Comparison of ENCODE assay signal across 11 mouse cellular contexts in genomic region chr9:96399425-96399878, GRCm38 (mm10). TPM values are rescaled to one million over a fixed set of nuclear protein-coding genes. Genes with fewer than 3 reads are reported as not detected.
DNase-seq lines count a peak whose midpoint lies in the region; ATAC-seq and TF ChIP-seq lines count a peak whose summit lies in the region.
"Had no signal": no experiment of that assay in that cellular context is flagged by ENCODE, and none has a peak within 500 bp of the region (broad histone marks: within the 10 kb centered on the region; RNA-seq: fewer than 3 reads in every experiment).

No protein-coding gene starts in this region.

- no peak for TF ChIP-seq CTCF in forebrain, postnatal 0 days (IDR thresholded peaks at IDR 0.05; ENCODE audit: low read depth)
- no peak for TF ChIP-seq CTCF in spleen, adult 2 months (IDR thresholded peaks at IDR 0.05; ENCODE audit: extremely low read depth, insufficient read depth, insufficient read length, insufficient replicate concordance)

- no peak for ATAC-seq in forebrain, postnatal 0 days
- no peak for ATAC-seq in liver, embryonic 16.5 days (ENCODE audit: low read depth)

- no peaks in the 10 kb centered on the region for H3K36me3 ChIP-seq in forebrain, embryonic 10.5 days (replicated peaks)
- H3K36me3 ChIP-seq in forebrain, postnatal 0 days (ENCODE audit: insufficient read depth) = no peaks in the 10 kb centered on the region
- H3K36me3 ChIP-seq in spleen, adult 2 months (ENCODE audit: control insufficient read depth, insufficient read depth, low read length) = no peaks in the 10 kb centered on the region
- no peaks in the 10 kb centered on the region for H3K36me3 ChIP-seq in liver, embryonic 16.5 days (ENCODE audit: control insufficient read depth, insufficient read depth)
- H3K36me3 ChIP-seq: embryonic facial prominence, embryonic 13.5 days had no signal

- H3K4me3 ChIP-seq in forebrain, embryonic 10.5 days = no peak overlapping the region
- H3K4me3 ChIP-seq in forebrain, postnatal 0 days (ENCODE audit: low read depth, low read length) = no peak overlapping the region
- no peak overlapping the region for H3K4me3 ChIP-seq in spleen, adult 2 months (ENCODE audit: extremely low read depth, insufficient read depth, insufficient read length)
- no peak overlapping the region for H3K4me3 ChIP-seq in liver, embryonic 16.5 days (ENCODE audit: low read depth, low read length)
- H3K4me3 ChIP-seq: embryonic facial prominence, embryonic 13.5 days; layer of hippocampus, adult 2 months had no signal

- peaks cover 35% of the 10 kb centered on the region for H3K4me1 ChIP-seq in forebrain, embryonic 10.5 days
- no peaks in the 10 kb centered on the region for H3K4me1 ChIP-seq in forebrain, postnatal 0 days (ENCODE audit: insufficient read depth)
- H3K4me1 ChIP-seq in spleen, adult 2 months (ENCODE audit: control insufficient read depth, insufficient read depth, insufficient read length) = peaks cover 4% of the 10 kb centered on the region
- no peaks in the 10 kb centered on the region; the same call in 1 of the 2 replicates for H3K4me1 ChIP-seq in liver, embryonic 16.5 days (ENCODE audit: control insufficient read depth, low read depth, low read length)

- 0 out of 2 replicates have a peak, but pooled peaks cover 7% of the 10 kb centered on the region for H3K27me3 ChIP-seq in forebrain, embryonic 10.5 days (ENCODE audit: poor library complexity, severe bottlenecking)
- H3K27me3 ChIP-seq in forebrain, postnatal 0 days (ENCODE audit: insufficient read depth, low read length) = no peaks in the 10 kb centered on the region
- no peaks in the 10 kb centered on the region for H3K27me3 ChIP-seq in spleen, adult 2 months (ENCODE audit: control insufficient read depth, insufficient read depth, low read length)
- H3K27me3 ChIP-seq in liver, embryonic 16.5 days (ENCODE audit: control insufficient read depth, insufficient read depth, low read depth, low read length) = no peaks in the 10 kb centered on the region

- H3K9me3 ChIP-seq in forebrain, embryonic 10.5 days = no peaks in the 10 kb centered on the region
- no peaks in the 10 kb centered on the region for H3K9me3 ChIP-seq in forebrain, postnatal 0 days (ENCODE audit: low read length)
- no peaks in the 10 kb centered on the region for H3K9me3 ChIP-seq in liver, embryonic 16.5 days (replicated peaks; ENCODE audit: control insufficient read depth, low read length)
- H3K9me3 ChIP-seq: embryonic facial prominence, embryonic 13.5 days had no signal

- H3K27ac ChIP-seq in forebrain, embryonic 10.5 days = peak overlapping the region; percentile 57; the same call in 1 of the 2 replicates
- H3K27ac ChIP-seq in forebrain, postnatal 0 days (ENCODE audit: low read depth, low read length) = no peak overlapping the region
- peak overlapping the region; percentile 69 for H3K27ac ChIP-seq in spleen, adult 2 months (ENCODE audit: insufficient read depth, low read length)
- H3K27ac ChIP-seq in liver, embryonic 16.5 days (ENCODE audit: low read length) = peak overlapping the region; percentile 57
- H3K27ac ChIP-seq: embryonic facial prominence, embryonic 13.5 days; layer of hippocampus, adult 2 months had no signal

- DNase-seq in forebrain, embryonic 10.5 days (ENCODE audit: extremely low spot score, low spot score) = no peak
- DNase-seq in forebrain, postnatal 0 days = no peak
- peak; percentile 15 to 86 for DNase-seq in spleen, adult 2 months (ENCODE audit: low read depth in 1 of 2, low spot score in 2 of 2)
- no peak for DNase-seq in spleen, postnatal 14 days (ENCODE audit: low spot score in 2 of 2)
- DNase-seq in thymus, postnatal 25 days = peak; percentile 62
- DNase-seq in layer of hippocampus, adult 8-10 months (ENCODE audit: low spot score in 2 of 2) = no peak
- no peak for DNase-seq in yolk sac, embryonic 10.5 days (ENCODE audit: low spot score)
- DNase-seq: gastrocnemius, postnatal 25 days had no signal

- TF ChIP-seq POLR2A in spleen, adult 2 months (IDR thresholded peaks at IDR 0.05; ENCODE audit: low read depth, low read length) = no peak

- 75% methylated on average over 6 of the region's 6 CpGs for WGBS in forebrain, embryonic 10.5 days
- 77% methylated on average over 6 of the region's 6 CpGs for WGBS in forebrain, postnatal 0 days
- 13% methylated on average over 6 of the region's 6 CpGs for WGBS in spleen, adult 2 months
- WGBS in liver, embryonic 16.5 days (ENCODE audit: insufficient replicate concordance) = 18% methylated on average over 6 of the region's 6 CpGs

- H3K9ac ChIP-seq in forebrain, postnatal 0 days = no peak overlapping the region
- no peak overlapping the region for H3K9ac ChIP-seq in liver, embryonic 16.5 days (ENCODE audit: low read depth, low read length)
- H3K9ac ChIP-seq: embryonic facial prominence, embryonic 13.5 days had no signal

- no peak overlapping the region for H3K4me2 ChIP-seq in forebrain, postnatal 0 days (ENCODE audit: low read depth)
- no peak overlapping the region for H3K4me2 ChIP-seq in liver, embryonic 16.5 days (ENCODE audit: low read depth, low read length)
- H3K4me2 ChIP-seq: embryonic facial prominence, embryonic 13.5 days had no signal

RNA-seq across cellular contexts. Expression of gene Atp1b3, which starts 35.2 kb away (rescaled TPM):
- polyA plus RNA-seq in forebrain, embryonic 10.5 days (2016; fragmentation: Nextera tagmentation; extraction: Ambion mirVana) = 172 and 176 TPM in 2 replicates
- 80.7 and 85.4 TPM in 2 replicates for total RNA-seq in forebrain, postnatal 0 days (2014; rRNA removed)
- 130 and 167 TPM in 2 replicates for polyA plus RNA-seq in forebrain, postnatal 0 days (2015; fragmentation: Nextera tagmentation; extraction: Ambion mirVana)
- polyA plus RNA-seq in spleen, adult 2 months (2012; rRNA removed) = 68.2 and 118 TPM in 2 replicates
- 57.3 and 61.7 TPM in 2 replicates for polyA plus RNA-seq in liver, embryonic 16.5 days (2015; fragmentation: Nextera tagmentation; extraction: Ambion mirVana)
- 100 to 1,000 TPM in 2 of 4 experiments, 10 to 100 TPM in 2; 95.9 to 111 (median 103) TPM for total RNA-seq in layer of hippocampus, adult 8-10 months (2022)

Comparison
In these comparisons a context has a peak if more than half of its experiments do, and no peak if none do; other contexts are left out.
1. DNase-seq: peak in spleen, adult 2 months (2 of 2) and thymus, postnatal 25 days (single experiment); none in forebrain, embryonic 10.5 days (single experiment), forebrain, postnatal 0 days (single experiment), spleen, postnatal 14 days (0 of 2), layer of hippocampus, adult 8-10 months (0 of 2) and yolk sac, embryonic 10.5 days (single experiment).